Mouse (Mus musculus): ENCODE results near the gene Mki67. TPM values are rescaled to one million over a fixed set of nuclear protein-coding genes. Genes with fewer than 3 reads are reported as not detected.

The Mki67 gene
- total RNA-seq (2015) (558 and 564 TPM in 2 replicates), total RNA-seq (2017) (458 and 547 TPM in 2 replicates)

DNA sequence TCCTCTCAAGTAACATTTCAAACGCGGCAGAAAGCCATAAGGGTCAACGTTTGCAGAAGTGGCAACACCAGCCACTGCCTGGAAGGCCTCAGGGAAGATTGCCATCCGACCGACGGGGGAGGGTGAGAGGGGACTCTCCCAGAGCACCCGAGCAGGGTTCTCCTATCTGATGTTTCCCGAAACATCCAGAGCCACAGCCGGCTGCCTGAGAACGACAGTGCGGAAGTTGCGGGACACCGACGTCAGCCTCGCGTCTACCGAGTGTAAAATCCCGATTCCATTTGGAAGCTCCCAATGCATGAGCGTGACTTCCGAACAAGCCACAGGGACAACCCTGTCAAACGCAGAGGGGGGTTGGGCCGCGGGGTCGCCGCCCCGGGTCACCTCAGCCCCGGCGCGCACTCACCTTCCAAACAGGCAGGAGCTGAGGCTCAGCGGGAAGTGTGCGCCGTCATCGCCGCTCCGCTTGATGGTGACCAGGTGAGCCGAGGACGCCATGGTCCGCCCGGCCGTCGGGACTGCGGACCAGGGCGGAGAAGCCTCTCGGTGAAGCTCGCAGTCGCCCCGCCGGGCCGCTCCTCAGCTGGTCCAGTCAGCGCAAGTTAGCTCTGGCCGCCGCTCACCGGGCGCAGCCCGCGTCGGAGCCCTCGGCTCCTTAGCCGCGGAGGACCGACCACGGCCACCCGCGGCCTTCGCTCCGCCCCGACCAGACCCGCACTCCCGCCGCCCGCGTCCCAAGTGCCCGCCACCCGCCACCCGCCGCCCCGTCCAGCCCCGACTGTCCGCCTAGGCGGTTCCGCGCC is at the start of gene Mki67:
Gene Mki67 (minus strand): TSS at position 720 of the 803 bp plus-strand sequence.
- peak; percentile 40 for ATAC-seq (ENCODE audit: poor library complexity, severe bottlenecking)

DNA sequence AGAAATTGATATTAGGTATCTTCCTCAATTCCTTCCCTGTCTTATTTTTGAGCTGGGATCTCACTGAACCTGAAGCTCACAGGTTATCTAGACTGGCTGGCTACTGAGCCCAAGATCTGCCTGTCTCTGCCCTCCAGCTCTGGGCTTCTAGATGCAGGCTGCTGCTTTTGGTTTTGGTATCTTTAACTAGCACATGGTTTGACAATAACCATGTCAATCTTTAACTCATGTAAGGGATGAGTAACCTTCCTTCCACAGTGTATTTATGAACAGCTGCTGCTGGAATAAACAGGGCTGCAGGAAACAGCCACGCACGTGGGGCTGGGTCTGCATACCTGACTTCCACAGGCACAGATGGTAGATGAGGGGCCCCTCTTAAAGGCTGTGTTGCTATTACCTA is 47.1 kb upstream of the Mki67 start:
- no peak for ATAC-seq (ENCODE audit: poor library complexity, severe bottlenecking)

DNA sequence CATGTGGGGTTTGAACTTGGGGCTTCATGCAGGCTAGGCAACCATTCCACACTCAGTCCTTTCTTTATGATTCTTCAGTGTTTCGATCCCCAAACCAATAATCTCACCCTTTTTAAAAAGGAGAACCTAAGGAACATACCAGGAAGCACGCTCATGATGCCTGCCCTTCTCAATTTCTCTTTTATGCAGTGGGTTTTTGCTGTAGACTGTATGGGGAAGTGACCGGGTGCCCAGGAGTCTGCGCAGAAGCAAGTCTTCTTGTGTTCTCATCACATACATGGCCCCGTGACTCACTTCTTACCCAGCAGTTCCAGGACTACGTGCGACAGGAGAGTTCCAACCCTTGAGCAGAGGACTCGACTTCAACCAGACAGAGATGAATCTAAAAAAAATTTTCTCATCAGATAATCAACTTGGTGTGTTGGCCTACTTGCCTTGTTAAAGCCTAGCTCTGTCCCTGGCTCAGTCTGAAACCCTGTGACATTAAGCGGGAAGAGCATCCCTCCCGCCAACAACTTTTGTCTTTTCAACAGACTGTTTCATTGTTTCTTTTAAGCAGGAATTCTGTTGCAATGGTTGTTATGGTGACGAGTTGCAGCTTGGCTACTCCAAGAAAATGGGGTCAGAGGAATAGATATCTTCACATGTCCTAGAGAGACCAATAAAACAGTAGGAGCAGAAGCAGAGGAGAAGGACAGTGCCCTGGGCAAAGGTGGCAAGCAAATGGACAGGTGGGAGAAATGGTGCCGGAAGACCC is 42.8 kb upstream of the Mki67 start:
- ATAC-seq (ENCODE audit: poor library complexity, severe bottlenecking), result peak; percentile 88

DNA sequence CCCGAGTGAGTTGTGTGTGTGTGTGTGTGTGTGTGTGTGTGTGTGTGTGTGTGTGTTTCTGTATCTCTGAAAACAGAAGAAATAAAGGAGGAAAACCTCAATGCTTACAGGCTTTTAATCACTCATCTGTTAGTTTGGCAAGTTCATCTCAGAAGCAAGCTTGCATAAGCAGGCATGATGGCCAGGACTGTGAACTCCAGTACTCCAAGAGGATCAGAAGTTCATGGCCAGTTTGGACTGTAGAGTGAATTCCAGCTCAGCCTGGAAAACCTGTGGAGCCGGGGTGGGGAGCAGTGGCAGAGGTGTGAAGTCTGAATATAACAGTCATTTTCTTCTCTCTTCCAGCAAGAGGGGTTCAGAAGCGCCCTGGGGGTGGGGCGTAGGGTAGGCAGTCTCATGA is 42.0 kb upstream of the Mki67 start:
- no peak for ATAC-seq (ENCODE audit: poor library complexity, severe bottlenecking)

DNA sequence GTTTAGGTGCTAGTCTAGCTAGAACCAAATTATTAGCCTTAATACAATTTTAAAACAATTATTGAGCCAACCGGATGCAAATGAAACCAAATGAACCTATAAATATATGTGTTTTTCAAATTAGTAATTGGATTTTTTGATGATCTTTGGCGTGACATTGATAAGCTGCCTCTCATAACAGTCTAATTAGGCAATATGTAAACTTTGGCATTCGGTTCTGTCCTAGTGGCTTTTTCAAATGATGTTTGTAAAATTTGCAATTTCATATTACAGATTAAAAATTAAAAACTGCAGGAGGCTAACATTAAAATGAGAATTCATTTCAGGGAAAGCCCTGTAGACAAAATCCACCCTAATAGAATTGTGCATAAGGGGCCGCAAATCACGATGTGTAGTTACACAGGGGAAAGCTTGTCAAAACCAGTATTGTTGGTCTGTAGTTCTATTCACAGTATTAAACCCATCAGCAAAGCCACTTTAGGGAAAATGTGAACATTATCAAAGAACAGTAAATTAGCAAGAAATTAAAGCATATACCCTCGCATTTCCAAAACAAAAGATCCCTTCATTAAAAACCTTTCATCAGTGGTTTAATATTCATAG is 40.9 kb upstream of the Mki67 start:
- no peak for ATAC-seq (ENCODE audit: poor library complexity, severe bottlenecking)

DNA sequence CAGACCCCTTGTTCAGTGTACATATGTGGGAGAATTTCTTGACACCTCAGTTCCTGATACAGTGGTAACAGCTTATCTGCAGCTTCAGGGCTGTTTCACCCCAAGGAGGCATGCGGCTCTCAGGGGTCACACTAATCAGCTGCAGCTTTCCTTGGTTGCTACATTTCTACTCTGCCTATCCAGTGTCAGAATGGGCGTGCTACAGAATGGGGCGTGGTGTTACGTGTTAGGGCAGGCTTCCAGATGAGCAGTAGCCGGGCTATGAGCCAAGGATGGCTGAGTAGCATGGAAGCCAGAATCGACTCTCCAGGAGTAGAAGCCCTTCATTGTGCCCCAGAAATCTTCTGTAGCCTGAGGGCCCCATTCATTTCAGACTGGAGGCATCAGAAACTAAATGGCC is 32.8 kb upstream of the Mki67 start:
- no peak for ATAC-seq (ENCODE audit: poor library complexity, severe bottlenecking)

DNA sequence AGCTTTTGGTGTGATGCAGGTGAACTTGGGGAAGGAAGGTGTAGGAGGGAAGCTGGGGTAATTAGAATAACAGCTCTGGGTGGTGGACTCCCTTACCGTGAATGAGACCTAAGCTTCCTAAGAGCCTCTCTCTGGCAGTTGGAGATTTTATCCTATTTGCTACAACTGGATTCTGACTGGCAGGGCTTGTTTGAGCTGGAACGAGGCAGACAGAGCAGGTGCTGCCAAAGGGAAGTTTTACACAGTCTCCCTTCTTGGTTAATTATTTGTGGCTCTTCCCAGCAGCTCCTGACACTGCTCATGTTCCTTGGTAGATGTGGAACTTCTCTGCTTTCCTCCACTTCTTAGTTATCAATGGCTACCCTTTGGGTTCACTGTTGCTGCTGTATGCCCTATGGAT is 30.9 kb upstream of the Mki67 start:
- ATAC-seq (ENCODE audit: poor library complexity, severe bottlenecking), result no peak

DNA sequence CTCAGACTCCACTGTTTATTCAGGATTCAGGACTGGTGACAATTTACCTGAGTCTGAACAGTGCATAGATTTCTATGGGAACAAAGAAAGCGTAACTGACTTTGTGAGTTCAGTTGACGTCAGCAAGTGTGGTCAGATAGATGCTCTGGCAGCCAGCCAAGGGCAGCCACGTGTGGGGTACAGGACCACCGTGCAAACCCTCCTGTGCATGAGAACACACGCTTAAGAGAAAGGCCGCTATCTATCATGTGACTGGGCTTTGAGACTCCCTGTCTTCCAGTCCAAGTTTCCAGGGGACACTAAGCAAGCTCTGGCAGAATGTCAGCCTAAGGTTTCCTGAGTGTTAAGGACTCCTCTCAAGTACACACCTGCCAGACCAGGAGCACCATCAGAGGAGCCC is 30.4 kb upstream of the Mki67 start:
- ATAC-seq (ENCODE audit: poor library complexity, severe bottlenecking), result no peak

DNA sequence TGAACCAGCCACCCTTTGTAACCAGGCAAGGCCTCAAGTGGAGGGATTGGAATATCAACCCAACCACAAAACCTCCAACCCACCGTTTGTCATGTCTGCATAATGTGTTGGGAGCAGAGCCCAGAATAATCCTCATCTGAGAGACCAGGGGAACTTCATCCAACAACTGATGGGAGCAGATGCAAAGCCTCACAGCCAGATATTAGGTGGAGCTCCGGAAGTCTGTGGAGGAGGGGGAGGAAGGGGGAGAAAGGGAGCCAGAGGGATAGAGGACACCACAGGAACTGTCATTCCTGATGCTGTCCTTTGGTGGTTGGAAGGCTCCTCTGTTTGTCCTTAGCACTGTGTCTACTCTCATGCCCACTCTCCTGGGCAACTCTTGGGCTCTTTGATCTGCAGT is 28.9 kb upstream of the Mki67 start:
- ATAC-seq (ENCODE audit: poor library complexity, severe bottlenecking), result no peak

DNA sequence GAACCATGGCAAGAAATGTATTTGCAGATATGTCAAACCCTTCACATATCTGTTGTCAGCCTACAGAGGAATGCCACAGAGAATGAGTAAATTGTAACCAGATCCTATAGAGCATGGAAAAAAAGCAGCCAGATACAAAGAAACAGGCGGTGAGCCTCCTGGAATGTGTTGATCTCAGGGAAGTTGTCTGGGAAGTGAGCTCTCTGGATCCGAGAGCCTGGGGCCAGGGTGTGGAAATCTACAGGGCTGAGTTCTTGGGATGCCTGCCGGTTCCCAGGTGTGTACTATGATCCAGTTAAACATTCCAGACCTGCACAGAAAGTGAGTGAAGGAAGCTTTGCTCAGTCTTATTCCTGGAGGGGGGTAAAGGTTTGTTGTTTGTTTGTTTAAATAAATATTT is 24.3 kb upstream of the Mki67 start:
- ATAC-seq (ENCODE audit: poor library complexity, severe bottlenecking), result no peak

DNA sequence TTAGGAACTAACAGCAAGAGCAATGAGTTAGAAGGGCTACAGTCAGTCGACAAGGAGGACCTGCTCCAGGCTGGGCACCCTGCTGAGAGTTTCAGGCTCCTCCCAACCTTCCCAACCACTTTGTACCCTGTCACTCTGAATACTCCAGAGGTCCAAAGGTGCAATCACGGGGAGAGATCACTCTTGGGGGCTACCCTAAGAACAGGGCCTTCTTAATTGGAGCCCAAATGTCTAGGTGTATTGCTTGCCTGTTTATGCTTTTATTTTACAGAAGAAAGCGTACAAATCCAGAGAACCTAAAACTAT is 20.4 kb upstream of the Mki67 start:
- ATAC-seq (ENCODE audit: poor library complexity, severe bottlenecking), result no peak

DNA sequence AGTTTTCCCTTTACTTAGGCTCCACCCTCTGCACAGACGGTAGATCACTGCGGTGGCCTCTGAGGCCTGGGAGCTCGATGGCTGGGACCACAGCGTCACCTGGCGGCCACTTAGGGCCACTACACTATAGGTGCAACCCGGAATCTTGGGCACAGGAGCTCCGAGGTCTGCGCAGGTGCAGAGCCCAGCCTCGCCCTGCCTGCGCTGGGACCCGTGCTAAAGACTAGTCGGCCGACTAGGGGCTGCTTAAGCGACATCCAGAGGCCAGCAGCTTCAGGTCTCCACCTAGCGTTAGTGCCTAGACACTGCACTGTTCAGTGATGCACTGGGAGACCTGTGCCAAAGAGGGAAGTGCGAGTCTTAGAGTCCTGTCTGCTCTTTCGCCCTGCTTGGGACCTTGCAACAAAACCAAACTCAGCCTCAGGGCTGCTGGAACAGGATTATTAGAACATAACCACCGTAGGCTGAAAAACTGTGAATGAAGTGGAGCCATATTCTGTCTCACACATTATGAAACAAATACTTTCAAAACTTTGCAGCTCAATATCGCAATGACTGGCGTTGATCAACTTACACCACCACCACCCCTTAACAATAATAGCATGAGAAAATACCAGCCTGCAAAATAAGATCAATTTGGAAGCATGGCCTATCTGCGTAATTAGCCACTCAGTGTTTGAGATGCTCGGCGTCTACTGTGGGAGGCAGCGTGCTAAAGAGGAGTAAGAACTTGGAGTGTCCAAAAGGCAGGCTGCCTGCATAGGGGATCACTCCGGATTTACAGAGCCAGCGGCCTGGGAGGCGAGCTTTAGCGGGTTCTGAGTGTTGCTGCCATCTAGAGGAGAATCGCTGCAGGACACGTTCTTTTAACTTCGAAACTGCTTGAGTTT is 19.8 kb upstream of the Mki67 start:
- peak; percentile 85 for ATAC-seq (ENCODE audit: poor library complexity, severe bottlenecking)

DNA sequence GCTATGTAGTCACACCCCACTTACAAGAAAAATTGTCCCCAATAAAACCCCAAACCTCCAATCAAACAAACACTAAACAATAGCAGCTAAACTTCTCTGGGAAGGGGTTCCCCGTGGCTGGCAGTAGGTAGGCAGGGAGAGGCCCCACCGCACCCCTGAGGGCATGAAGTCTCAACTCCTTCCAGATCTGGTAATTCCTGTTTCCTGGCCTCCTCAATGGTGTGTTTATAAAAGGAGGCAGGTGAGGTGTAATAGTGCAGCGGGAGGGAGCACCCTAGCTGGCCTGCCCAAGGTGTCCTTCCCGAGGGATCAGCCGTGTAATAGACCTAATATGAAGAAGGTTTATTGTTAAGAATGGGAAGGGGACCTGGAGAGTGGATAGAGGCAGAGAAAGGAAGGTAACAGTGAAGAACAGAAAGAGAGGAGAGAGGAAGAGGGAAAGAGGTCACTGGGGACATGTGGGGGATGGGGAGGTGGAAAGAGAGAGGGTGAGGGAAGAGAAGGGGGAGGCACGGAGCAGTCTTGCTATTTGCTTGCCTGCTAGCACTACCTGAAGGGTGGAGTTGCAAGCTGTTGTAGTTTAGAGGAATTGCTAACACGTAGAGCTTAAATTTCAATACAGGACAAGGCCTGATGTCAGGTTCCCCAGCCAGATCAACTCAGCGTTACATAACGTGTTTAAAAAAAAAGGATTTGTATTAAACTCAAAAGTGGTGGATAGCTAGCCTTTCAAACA is 18.9 kb upstream of the Mki67 start:
- no peak for ATAC-seq (ENCODE audit: poor library complexity, severe bottlenecking)

DNA sequence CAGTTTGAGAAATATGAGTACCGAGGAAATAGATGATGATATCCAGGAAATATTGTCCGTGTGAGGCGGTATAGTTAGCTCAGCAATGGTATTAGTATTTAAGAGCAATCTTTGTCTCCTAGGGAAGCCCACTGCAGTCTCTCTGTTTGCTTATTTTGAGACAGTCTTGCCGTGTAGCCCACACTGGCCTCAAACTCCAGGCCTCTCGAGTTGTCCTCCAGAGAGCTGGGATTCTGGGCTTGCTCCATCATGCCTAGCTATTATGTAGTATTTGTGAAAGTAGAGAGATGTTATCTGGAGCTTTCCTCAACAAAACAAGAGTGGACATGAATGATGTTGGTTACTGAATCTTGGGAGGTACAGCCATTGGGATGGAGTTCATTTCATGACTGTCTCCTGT is 18.2 kb upstream of the Mki67 start:
- ATAC-seq (ENCODE audit: poor library complexity, severe bottlenecking), result no peak

DNA sequence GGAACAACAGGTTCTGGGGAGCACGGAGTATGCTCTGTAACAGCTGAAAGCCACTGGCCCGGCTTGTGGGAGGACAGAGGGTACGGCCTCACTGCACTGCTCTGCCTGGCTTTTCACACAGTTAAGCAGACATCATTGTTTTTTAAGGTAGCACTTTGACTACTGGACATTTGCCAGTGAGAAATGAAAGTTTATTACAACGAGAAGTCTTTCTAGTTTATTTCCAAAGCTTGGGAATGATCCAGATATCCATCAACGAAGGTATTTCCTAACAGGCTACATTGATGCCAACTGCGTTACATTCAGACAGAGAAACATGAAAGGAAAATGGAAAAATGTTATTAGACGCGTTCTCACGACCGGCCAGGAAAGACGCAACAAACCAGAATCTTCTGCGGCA is 11.9 kb upstream of the Mki67 start:
- no peak for ATAC-seq (ENCODE audit: poor library complexity, severe bottlenecking)

DNA sequence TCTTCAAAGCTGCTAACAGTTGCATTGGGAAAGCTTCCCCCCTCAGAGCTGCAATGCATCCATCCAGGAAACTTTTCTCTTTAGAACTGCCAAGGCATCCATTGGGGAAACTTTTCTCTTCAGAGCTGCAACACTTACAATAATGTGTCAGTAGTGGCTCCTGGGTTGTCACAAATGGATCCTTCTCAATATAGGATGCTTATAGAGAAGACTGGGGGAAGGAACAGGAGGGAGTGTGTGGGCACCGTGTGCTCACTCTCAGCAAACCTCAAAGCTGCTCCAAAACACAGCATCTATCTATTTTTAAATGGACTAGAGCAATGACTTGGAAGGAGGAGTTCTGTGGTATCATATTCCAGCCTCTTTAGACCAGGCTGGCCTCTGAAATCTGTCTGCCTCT is 10.5 kb upstream of the Mki67 start:
- ATAC-seq (ENCODE audit: poor library complexity, severe bottlenecking), result no peak

DNA sequence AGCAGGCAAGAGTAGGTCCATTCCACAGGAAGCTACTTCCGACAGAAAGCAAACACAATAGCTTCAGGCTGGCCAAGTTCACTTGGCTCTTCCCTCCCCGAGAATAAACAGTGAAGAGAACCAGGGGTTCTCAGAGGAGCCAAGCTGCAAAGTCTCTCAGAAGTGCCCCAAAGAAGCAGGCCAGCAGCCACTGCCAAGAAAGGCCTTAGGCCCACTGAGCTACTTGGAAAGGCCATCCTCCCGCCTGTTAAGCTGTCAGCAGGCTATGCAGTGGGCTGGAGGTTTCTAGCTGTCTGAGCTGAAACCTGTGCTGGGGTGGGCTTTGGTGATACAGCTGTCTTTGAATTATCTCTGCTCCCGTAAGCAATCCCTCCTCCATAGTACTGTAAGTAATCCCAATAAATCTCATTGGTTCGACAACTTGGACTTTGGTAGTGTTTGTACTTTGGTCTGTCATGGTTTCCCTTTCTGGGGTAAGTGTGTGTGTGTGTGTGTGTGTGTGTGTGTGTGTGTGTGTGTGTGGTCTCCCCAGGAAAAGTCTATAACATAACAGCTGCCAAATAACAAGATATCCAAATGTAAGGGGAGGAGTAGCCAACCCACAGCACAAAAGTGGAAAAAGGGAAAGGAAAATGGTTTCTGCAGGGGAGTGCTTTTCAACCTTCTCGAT is 7.6 kb upstream of the Mki67 start:
- ATAC-seq (ENCODE audit: poor library complexity, severe bottlenecking), result no peak

DNA sequence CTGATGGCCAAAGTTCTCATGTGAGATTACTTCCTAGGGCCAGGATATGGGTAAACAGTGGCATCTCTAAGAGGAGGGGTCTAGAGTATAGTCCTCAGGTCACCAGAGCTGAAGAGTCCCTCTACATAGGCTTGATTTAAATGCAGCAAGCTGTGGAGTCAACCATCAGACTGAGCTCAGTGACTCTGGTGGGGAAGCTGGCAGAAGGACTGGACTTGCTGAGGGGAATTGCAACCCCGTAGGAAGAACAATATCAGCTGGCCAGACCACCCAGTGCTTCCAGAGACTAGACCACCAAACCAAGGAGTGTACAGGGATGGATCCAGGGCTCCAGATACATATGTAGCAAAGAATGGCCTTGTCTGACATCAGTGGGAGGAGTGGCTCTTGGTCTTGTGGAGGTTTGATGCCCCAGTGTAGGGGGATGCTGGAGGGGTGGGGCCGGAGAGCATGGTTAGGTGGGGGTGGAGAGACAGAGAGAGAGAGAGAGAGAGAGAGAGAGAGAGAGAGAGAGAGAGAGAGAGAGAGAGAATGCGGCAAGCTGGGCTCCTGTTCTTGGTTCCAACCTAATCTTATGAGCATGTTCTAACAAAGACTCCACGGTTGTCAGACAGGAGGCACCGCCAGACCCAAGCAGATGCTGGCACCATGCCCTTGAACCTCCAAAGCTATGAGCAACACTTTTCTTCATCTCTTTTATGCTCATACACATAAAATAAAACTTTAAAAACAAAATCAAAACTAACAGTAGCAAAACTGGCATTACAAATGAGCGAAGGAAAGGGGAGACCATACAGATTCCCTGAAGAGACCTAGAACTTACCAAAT is 6.1 kb upstream of the Mki67 start:
- ATAC-seq (ENCODE audit: poor library complexity, severe bottlenecking), result no peak

DNA sequence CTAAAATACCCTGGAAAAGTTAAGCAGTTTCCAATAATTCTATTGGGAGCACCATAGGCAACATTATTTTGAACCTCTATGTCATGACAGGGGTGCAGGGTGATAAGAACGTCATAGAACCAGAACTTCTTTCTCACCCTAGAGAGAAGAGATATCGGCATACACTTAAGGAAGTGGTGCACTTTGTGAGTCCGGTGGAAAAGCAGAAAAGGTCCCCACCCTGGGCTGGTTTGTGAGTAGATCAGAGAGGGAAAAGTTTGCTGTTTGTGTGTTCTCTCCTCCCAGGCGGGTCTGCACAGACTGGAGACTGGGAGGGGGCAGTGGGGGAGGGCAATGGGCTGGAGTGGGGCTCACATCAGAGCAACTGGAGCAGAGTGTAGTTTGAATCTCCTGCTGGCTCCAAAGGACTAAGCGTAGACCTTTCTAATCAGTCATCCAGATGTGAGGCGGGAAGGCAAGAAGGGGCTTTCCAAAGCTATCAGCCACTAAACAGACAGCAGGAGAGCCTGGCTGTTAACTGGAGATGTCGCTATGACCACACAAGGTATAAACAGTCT is 5.4 kb upstream of the Mki67 start:
- ATAC-seq (ENCODE audit: poor library complexity, severe bottlenecking), result peak; percentile 25; the same call in 1 of the 2 replicates

Data from megakaryocyte, adult 5-6 weeks (primary cell).